Mouse (Mus musculus): Measurements from ENCODE around the gene Mettl14.

- no peak for TF ChIP-seq GATA1 (IDR thresholded peaks at IDR 0.05; ENCODE audit: borderline replicate concordance, low read length)
- TF ChIP-seq FLI1 (IDR thresholded peaks at IDR 0.05; ENCODE audit: low read length): no peak
Observed at GRCm38 (mm10) chr3:123336455-123336854, 49.5 kb downstream of the Mettl14 start.

All from megakaryocyte, embryonic 14.5 days (primary cell).